ENCODE assay signal across 8 mouse cellular contexts in the genomic region with DNA sequence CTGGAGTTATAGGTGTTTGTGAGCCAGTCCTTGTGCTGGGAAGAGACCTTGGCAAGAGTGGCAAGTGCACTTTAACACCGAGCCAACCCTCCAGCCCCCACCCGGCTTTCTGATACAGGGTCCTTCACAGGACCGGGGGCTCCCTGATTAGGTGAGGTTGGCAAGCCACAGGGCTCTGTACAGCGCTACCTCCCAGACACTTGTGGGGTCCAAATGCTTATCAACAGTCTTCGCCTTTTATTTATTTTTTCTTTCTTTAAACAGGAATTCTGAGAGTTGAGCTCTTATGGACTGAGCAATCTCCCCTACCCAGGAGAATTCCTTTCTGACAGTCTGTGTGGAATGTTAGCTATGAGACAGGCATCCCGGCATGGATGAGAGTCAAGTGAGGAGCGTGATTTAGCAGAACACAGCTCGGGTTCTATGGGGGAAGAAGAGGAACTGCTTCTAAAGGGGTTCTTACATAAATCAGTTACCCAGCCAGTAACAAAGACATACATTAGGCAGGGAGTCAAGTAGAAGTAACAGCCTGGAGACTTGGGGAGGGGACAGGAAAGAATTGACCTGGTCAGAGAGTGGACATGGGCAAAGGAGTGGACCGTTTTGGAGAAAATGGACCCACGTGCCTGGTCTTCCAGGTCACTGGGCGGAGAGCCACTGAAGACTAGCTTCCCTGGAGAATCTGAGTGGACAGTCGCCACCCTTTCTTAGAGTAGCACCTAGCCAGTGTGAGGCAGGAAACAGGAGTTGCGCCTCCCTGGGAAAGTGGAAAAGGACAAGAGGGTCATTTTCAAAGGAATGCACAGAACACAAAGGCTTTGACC.
A peak's percentile ranks its signal among the peaks of the same experiment; 100 is the strongest.
DNase-seq lines count a peak whose midpoint lies in the region; ATAC-seq and TF ChIP-seq lines count a peak whose summit lies in the region.

No protein-coding gene starts in this region.

- TF ChIP-seq CTCF in heart, postnatal 0 days (IDR thresholded peaks at IDR 0.05; ENCODE audit: low read depth) = no peak

- H3K9ac ChIP-seq in heart, postnatal 0 days (replicated peaks; ENCODE audit: low read depth, low read length) = no peak overlapping the region
- no peak overlapping the region for H3K9ac ChIP-seq in lung, embryonic 16.5 days (ENCODE audit: low read length)

- 14% methylated on average over 13 of the region's 13 CpGs for whole genome bisulfite sequencing in heart, postnatal 0 days
- 8% methylated on average over 13 of the region's 13 CpGs for WGBS in lung, embryonic 16.5 days

- H3K4me3 ChIP-seq in heart, postnatal 0 days (ENCODE audit: low read depth, low read length) = peak overlapping the region; percentile 22
- H3K4me3 ChIP-seq in lung, embryonic 16.5 days (ENCODE audit: low read length) = no peak overlapping the region

- H3K36me3 ChIP-seq in heart, postnatal 0 days (replicated peaks; ENCODE audit: control insufficient read depth, insufficient read depth, low read length) = no peaks in the 10 kb centered on the region
- H3K36me3 ChIP-seq in lung, embryonic 16.5 days (ENCODE audit: control insufficient read depth, insufficient read depth, low read length) = no peaks in the 10 kb centered on the region

- DNase-seq in adrenal gland, postnatal 14 days = peak; percentile 29
- DNase-seq in adrenal gland, adult 2 months = no peak
- peak; percentile 83 for DNase-seq in embryo, embryonic 10 days (ENCODE audit: low spot score)
- peak; percentile 82 for DNase-seq in heart, postnatal 0 days (ENCODE audit: low spot score)
- DNase-seq in spleen, postnatal 36 days (ENCODE audit: low spot score in 2 of 2) = no peak
- no peak for DNase-seq in layer of hippocampus, adult 8-10 months (ENCODE audit: low spot score in 2 of 2)
- no peak for DNase-seq in ovary, postnatal 10 days (ENCODE audit: low spot score)

- peaks cover 24% of the 10 kb centered on the region for H3K4me1 ChIP-seq in heart, postnatal 0 days (ENCODE audit: control insufficient read depth, insufficient read depth)
- peaks cover 10% of the 10 kb centered on the region for H3K4me1 ChIP-seq in lung, embryonic 16.5 days (replicated peaks; ENCODE audit: control insufficient read depth, insufficient read depth, low read length)

- peak overlapping the region; percentile 48 for H3K4me2 ChIP-seq in heart, postnatal 0 days (ENCODE audit: low read depth, low read length)
- peak overlapping the region; percentile 30 for H3K4me2 ChIP-seq in lung, embryonic 16.5 days (ENCODE audit: low read depth, low read length)

- H3K9me3 ChIP-seq in heart, postnatal 0 days (replicated peaks; ENCODE audit: control insufficient read depth, low read length) = no peaks in the 10 kb centered on the region
- H3K9me3 ChIP-seq in lung, embryonic 16.5 days (ENCODE audit: control insufficient read depth, low read length) = 0 out of 2 replicates have a peak, but pooled peaks cover under 1% of the 10 kb centered on the region

- H3K27ac ChIP-seq in heart, postnatal 0 days (ENCODE audit: low read depth) = peak overlapping the region; percentile 94
- H3K27ac ChIP-seq in lung, embryonic 16.5 days (ENCODE audit: low read length) = peak overlapping the region; percentile 65

- peak; percentile 90 for ATAC-seq in heart, postnatal 0 days (ENCODE audit: insufficient read depth, low read depth)
- peak; percentile 83 for ATAC-seq in lung, embryonic 16.5 days (ENCODE audit: low read depth)

- no peaks in the 10 kb centered on the region for H3K27me3 ChIP-seq in heart, postnatal 0 days (ENCODE audit: control insufficient read depth, insufficient read depth, low read length)
- H3K27me3 ChIP-seq in lung, embryonic 16.5 days (ENCODE audit: control insufficient read depth, insufficient read depth, low read depth, low read length) = no peaks in the 10 kb centered on the region

- TF ChIP-seq EP300 in heart, postnatal 0 days (IDR thresholded peaks at IDR 0.05; ENCODE audit: low read depth) = peak; percentile 70

Comparison
In these comparisons a context has a peak if more than half of its experiments do, and no peak if none do; other contexts are left out.
1. DNase-seq: peak in adrenal gland, postnatal 14 days (single experiment), embryo, embryonic 10 days (single experiment) and heart, postnatal 0 days (single experiment); none in adrenal gland, adult 2 months (single experiment), spleen, postnatal 36 days (0 of 2), layer of hippocampus, adult 8-10 months (0 of 2) and ovary, postnatal 10 days (single experiment).